Mouse (Mus musculus) small intestine, adult 2 months (tissue): ENCODE measurements at regions not wholly inside any gene's neighbourhood (a gene's known extent, or its start where the extent isn't known, plus 50 kb on each side); places are given as distances from the start of the nearest gene placed in this dataset.

Source experiments
- CTCF ChIP-seq: fragments of 200-500 bp; IDR thresholded peaks from 2 replicates; pipeline ENCODE4 v1.5.1; 2012; ENCODE audit warnings: low read depth, mild to moderate bottlenecking, control low read depth, inconsistent platforms, low read length, moderate library complexity, mixed read lengths; ENCODE audit not compliant: insufficient replicate concordance, insufficient read length; ENCODE audit errors: extremely low read depth
- POLR2A ChIP-seq: fragments of 200-500 bp; IDR thresholded peaks from 2 replicates; pipeline ENCODE4 v1.6.1; 2012; ENCODE audit warnings: low read depth, mild to moderate bottlenecking, control low read depth, inconsistent platforms, low read length, moderate library complexity

DNA sequence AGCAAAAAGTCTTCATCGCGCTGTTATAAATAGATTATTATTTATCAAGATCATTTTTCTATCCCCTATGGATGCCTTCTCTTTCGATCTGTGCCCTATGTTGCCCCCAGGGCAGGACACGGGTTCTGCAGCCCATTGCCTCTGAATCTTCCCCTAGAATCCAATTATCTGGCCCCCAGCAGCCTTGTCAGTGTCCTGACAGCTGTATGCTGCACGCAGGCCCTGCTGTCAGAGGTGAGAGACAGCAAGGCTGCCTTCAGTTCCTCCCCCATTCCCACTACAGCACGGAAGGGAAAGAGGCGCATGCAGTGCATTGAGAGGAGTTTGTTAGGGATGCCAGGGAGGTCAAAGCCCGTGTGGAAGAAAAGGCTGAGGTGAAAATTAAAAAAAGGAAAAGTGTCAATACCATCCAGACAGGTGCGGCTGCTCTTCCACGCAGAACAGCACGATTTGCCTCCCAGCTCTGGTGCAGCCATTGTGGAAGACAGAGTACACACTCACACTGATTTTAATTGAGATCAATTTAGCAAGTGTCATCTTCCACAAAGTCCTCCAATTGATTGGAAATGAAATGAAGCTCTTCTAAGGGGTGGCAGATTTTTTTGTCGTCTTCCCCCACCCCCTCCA is 165.1 kb downstream of the Samd5 start:
- TF ChIP-seq CTCF: no peak
- TF ChIP-seq POLR2A: no peak
